Mouse (Mus musculus) myocyte (in vitro differentiated cells): Measurements from ENCODE around the gene Smim10l1.

Experiments used
- E2F4 ChIP-seq: IDR thresholded peaks from one replicate; pipeline ENCODE4 v1.6.1; 2011; ENCODE audit warnings: mild to moderate bottlenecking, control low read depth, moderate library complexity; ENCODE audit not compliant: insufficient read depth
- MAX ChIP-seq: IDR thresholded peaks from one replicate; pipeline ENCODE4 v1.6.1; 2011; ENCODE audit warnings: low read depth, mild to moderate bottlenecking, control low read depth
- MYOG ChIP-seq, 3 experiments: IDR thresholded peaks; one replicate each; pipeline ENCODE4 v1.6.1; 2011; ENCODE audit warnings: control low read depth in 2 of 3, low read depth in 2 of 3, mild to moderate bottlenecking in 2 of 3; ENCODE audit not compliant: insufficient read length in 2 of 3, control insufficient read depth in 1 of 3, insufficient read depth in 1 of 3
- POLR2A ChIP-seq: IDR thresholded peaks from one replicate; pipeline ENCODE4 v1.6.1; 2011; ENCODE audit warnings: low read depth, mild to moderate bottlenecking, control low read depth, moderate library complexity; ENCODE audit not compliant: insufficient read length
- POLR2AphosphoS2 ChIP-seq: IDR thresholded peaks from one replicate; pipeline ENCODE4 v1.6.1; 2011; ENCODE audit warnings: low read depth, control low read depth; ENCODE audit not compliant: insufficient read length
- SRF ChIP-seq: IDR thresholded peaks from one replicate; pipeline ENCODE4 v1.6.1; 2011; ENCODE audit warnings: low read depth; ENCODE audit not compliant: control insufficient read depth, insufficient read length
- TCF12 ChIP-seq: IDR thresholded peaks from one replicate; pipeline ENCODE4 v1.6.1; 2011; ENCODE audit warnings: mild to moderate bottlenecking, control low read depth; ENCODE audit not compliant: poor library complexity, insufficient read depth, severe bottlenecking
- TCF3 ChIP-seq: IDR thresholded peaks from one replicate; pipeline ENCODE4 v1.6.1; 2011; ENCODE audit warnings: low read depth, control low read depth; ENCODE audit not compliant: insufficient read length
- USF1 ChIP-seq: IDR thresholded peaks from one replicate; pipeline ENCODE4 v1.6.1; 2011; ENCODE audit warnings: low read depth, mild to moderate bottlenecking, control low read depth, moderate library complexity

- TF ChIP-seq POLR2A (no peak), TCF12 (no peak), MAX (no peak), E2F4 (no peak), POLR2AphosphoS2 (no peak), USF1 (no peak), SRF (no peak), MYOG (IDR thresholded peaks at IDR 0.05; ENCODE audit: control insufficient read depth in 1 of 3, insufficient read depth in 1 of 3, insufficient read length in 2 of 3, low read depth in 2 of 3) (no peak), TCF3 (no peak)
These were observed 2.3 kb upstream of the Smim10l1 start for GRCm38 (mm10) chr6:133102430-133102829.
